Mouse (Mus musculus) layer of hippocampus, adult 9-10 months (tissue): Measurements from ENCODE around the gene Prr7.
"Not testable (repeated sequence)": the region's sequence is repeated elsewhere in the genome, so short reads cannot be mapped to it uniquely, and the experiment has no call there.

ENCODE experiments used
- DNase-seq: peaks from one replicate; pipeline ENCODE4 v3.0.0; 2022; ENCODE audit warnings: low spot score

The Prr7 gene

GRCm38 (mm10) chr13:55464027-55464884 is at the start of gene Prr7:
TSS of gene Prr7 (plus strand) at chr13:55464267.
- DNase-seq, result no peak

- no peak for DNase-seq
These were observed 49.2 kb upstream of the Prr7 start, which contains the start of gene Pfn3 for GRCm38 (mm10) chr13:55414743-55415380. TSS of gene Pfn3 (minus strand) at chr13:55415232.

- peak; percentile 58 for DNase-seq
These were observed 46.1 kb upstream of the Prr7 start for GRCm38 (mm10) chr13:55418004-55418403.

GRCm38 (mm10) chr13:55419142-55419541 is 44.9 kb upstream of the Prr7 start:
- DNase-seq, result no peak

GRCm38 (mm10) chr13:55420018-55420932 is 43.8 kb upstream of the Prr7 start:
- no peak for DNase-seq

- DNase-seq, result peak; percentile 51
These were observed 42.9 kb upstream of the Prr7 start for GRCm38 (mm10) chr13:55420933-55421800.

GRCm38 (mm10) chr13:55426613-55427012 is 37.5 kb upstream of the Prr7 start, which contains the start of gene F12:
TSS of gene F12 (minus strand) at chr13:55426793.
- DNase-seq, result no peak

GRCm38 (mm10) chr13:55429226-55429888 is 34.7 kb upstream of the Prr7 start:
- DNase-seq, result no peak

GRCm38 (mm10) chr13:55430566-55430965 is 33.5 kb upstream of the Prr7 start:
- no peak for DNase-seq

- no peak for DNase-seq
These were observed 32.0 kb upstream of the Prr7 start for GRCm38 (mm10) chr13:55431889-55432685.

- DNase-seq, result not testable (repeated sequence)
These were observed 26.9 kb upstream of the Prr7 start for GRCm38 (mm10) chr13:55437111-55437629.

- no peak for DNase-seq
These were observed 20.2 kb upstream of the Prr7 start for GRCm38 (mm10) chr13:55443799-55444285.

GRCm38 (mm10) chr13:55444286-55444936 is 19.7 kb upstream of the Prr7 start:
- peak; percentile 59 for DNase-seq

GRCm38 (mm10) chr13:55444937-55445315 is 19.1 kb upstream of the Prr7 start, which contains the start of gene Grk6:
TSS of gene Grk6 (plus strand) at chr13:55445072.
- DNase-seq, result peak; percentile 100

GRCm38 (mm10) chr13:55445361-55446091 is 18.5 kb upstream of the Prr7 start:
- no peak for DNase-seq

GRCm38 (mm10) chr13:55446483-55447105 is 17.5 kb upstream of the Prr7 start:
- no peak for DNase-seq

GRCm38 (mm10) chr13:55447543-55447943 is 16.5 kb upstream of the Prr7 start:
- DNase-seq, result no peak

GRCm38 (mm10) chr13:55448131-55448530 is 15.9 kb upstream of the Prr7 start:
- DNase-seq, result no peak
